Mouse (Mus musculus) limb, embryonic 14.5 days (tissue): ENCODE data around the gene Shroom3. TPM values are rescaled to one million over a fixed set of nuclear protein-coding genes. Genes with fewer than 3 reads are reported as not detected.

ENCODE experiments used
- ATAC-seq: fragments of 200-750 bp; cut with Nextera tagmentation; 2 replicates; pipeline ENCODE4 v1.8.0; 2017; ENCODE audit warnings: low read depth, moderate number of reproducible peaks, moderate TSS enrichment; ENCODE audit not compliant: low FRiP score
- DNase-seq: peaks from one replicate; pipeline ENCODE4 v3.0.0-alpha.2; 2015; ENCODE audit warnings: low spot score
- H3K27ac ChIP-seq: fragments of 300-500 bp; sonication (generic); replicated peaks from 2 replicates; pipeline ENCODE4 v1.5.1; 2014; ENCODE audit warnings: low read depth, mild to moderate bottlenecking, low read length, moderate library complexity, mixed read lengths
- H3K27me3 ChIP-seq: fragments of 300-500 bp; sonication (generic); 2 replicates; pipeline ENCODE4 v1.6.1; 2014; ENCODE audit warnings: low read length, mixed read lengths; ENCODE audit not compliant: control insufficient read depth, insufficient read depth
- H3K36me3 ChIP-seq: fragments of 300-500 bp; sonication (generic); 2 replicates; pipeline ENCODE4 v1.6.1; 2014; ENCODE audit warnings: mild to moderate bottlenecking, low read length, moderate library complexity, mixed read lengths; ENCODE audit not compliant: control insufficient read depth, insufficient read depth
- H3K4me1 ChIP-seq: fragments of 300-500 bp; sonication (generic); 2 replicates; pipeline ENCODE4 v1.6.1; 2014; ENCODE audit warnings: antibody characterized with exemption, low read length, mixed read lengths; ENCODE audit not compliant: control insufficient read depth, insufficient read depth
- H3K4me2 ChIP-seq: fragments of 300-500 bp; sonication (generic); replicated peaks from 2 replicates; pipeline ENCODE4 v1.6.1; 2014; ENCODE audit warnings: low read depth, mild to moderate bottlenecking, low read length, moderate library complexity; ENCODE audit not compliant: severe bottlenecking
- H3K4me3 ChIP-seq: fragments of 300-500 bp; sonication (generic); replicated peaks from 2 replicates; pipeline ENCODE4 v1.5.1; 2014; ENCODE audit warnings: low read length
- H3K9ac ChIP-seq: fragments of 300-500 bp; sonication (generic); 2 replicates; pipeline ENCODE4 v1.6.1; 2014; ENCODE audit warnings: mild to moderate bottlenecking, low read depth, low read length, moderate library complexity; ENCODE audit not compliant: severe bottlenecking
- H3K9me3 ChIP-seq: fragments of 300-500 bp; sonication (generic); 2 replicates; pipeline ENCODE4 v1.6.1; 2016; ENCODE audit warnings: low read length; ENCODE audit not compliant: control insufficient read depth
- POLR2A ChIP-seq: fragments of 200-500 bp; IDR thresholded peaks from 2 replicates; pipeline ENCODE4 v1.8.0; 2012; ENCODE audit warnings: inconsistent platforms, mild to moderate bottlenecking, moderate library complexity, borderline replicate concordance; ENCODE audit not compliant: insufficient read depth, insufficient read length; ENCODE audit errors: extremely low read depth
- whole genome bisulfite sequencing: fragments of 180-500 bp; shearing (Covaris S2); extraction: QIAGEN DNeasy Blood & Tissue Kit; methylation state at CpG from one replicate; pipeline ENCODE4 v1.1.7; 2014; 5-methylcytosine and 5-hydroxymethylcytosine counted together
- polyA plus RNA-seq, 2 experiments: library from polyadenylated mRNA; depleted of rRNA in 1 of 2; stranded (reverse) in 1 of 2; unstranded in 1 of 2; fragments of >200 nt; fragmentation: Nextera tagmentation in 1 of 2; extraction: Ambion mirVana in 1 of 2; gene quantifications; 2 replicates each; pipeline versions ENCODE4 v1.2.1 to v1.2.3; 2012 to 2014

The Shroom3 gene
- polyA plus RNA-seq, 2 experiments, result 3.5 to 8.1 TPM

GRCm38 (mm10) chr5:92830391-92830790, 147.2 kb downstream of the Shroom3 start:
- Histone ChIP-seq H3K27ac (no peak overlapping the region), H3K4me1 (no peaks in the 10 kb centered on the region; the same call in 1 of the 2 replicates), H3K27me3 (no peaks in the 10 kb centered on the region), H3K9ac (no peak overlapping the region), H3K36me3 (no peaks in the 10 kb centered on the region), H3K9me3 (no peaks in the 10 kb centered on the region), H3K4me3 (no peak overlapping the region), H3K4me2 (no peak overlapping the region)
- no peak for TF ChIP-seq POLR2A
- DNase-seq (no peak), ATAC-seq (no peak)
- WGBS, result 70% methylated on average over 1 of the region's 1 CpGs

- Histone ChIP-seq H3K4me1 (no peaks in the 10 kb centered on the region), H3K4me3 (no peak overlapping the region), H3K4me2 (no peak overlapping the region), H3K9me3 (no peaks in the 10 kb centered on the region), H3K27me3 (no peaks in the 10 kb centered on the region), H3K9ac (no peak overlapping the region), H3K36me3 (no peaks in the 10 kb centered on the region), H3K27ac (no peak overlapping the region)
- ATAC-seq (no peak), DNase-seq (no peak)
- 55% methylated on average over 7 of the region's 7 CpGs for WGBS
- no peak for TF ChIP-seq POLR2A
Measured at GRCm38 (mm10) chr5:92834513-92834912, 151.3 kb downstream of the Shroom3 start.

DNA sequence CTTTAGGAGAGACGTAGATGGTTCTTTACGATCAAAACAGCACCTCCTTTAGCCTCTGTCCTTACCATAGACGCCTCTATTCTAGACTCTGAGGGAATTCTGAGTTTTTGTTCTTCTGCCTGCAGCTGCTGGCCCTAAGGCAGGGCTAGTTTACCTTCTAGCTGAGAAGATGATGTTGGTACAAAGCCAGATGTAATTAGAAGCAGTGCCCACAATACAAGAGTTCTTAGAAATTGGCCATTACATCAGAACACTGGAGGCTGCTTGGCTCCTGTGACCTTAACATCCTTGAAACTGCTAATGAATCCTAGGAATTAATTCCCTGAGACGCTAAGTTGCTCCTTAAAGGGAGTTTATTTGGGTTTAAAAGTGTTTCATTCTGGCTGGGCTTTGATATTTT, 154.1 kb downstream of the Shroom3 start:
- Histone ChIP-seq H3K4me2 (no peak overlapping the region), H3K4me1 (no peaks in the 10 kb centered on the region), H3K9ac (no peak overlapping the region), H3K36me3 (no peaks in the 10 kb centered on the region), H3K9me3 (no peaks in the 10 kb centered on the region), H3K27me3 (no peaks in the 10 kb centered on the region), H3K27ac (no peak overlapping the region), H3K4me3 (no peak overlapping the region)
- DNase-seq, result no peak
- no peak for ATAC-seq
- 61% methylated on average over 4 of the region's 4 CpGs for WGBS
- TF ChIP-seq POLR2A, result no peak

- no peak overlapping the region for H3K4me2 ChIP-seq
- no peaks in the 10 kb centered on the region for H3K9me3 ChIP-seq
- H3K4me3 ChIP-seq, result no peak overlapping the region
- DNase-seq (no peak), ATAC-seq (no peak)
- no peak overlapping the region for H3K27ac ChIP-seq
- no peaks in the 10 kb centered on the region for H3K27me3 ChIP-seq
- no peak overlapping the region for H3K9ac ChIP-seq
- 78% methylated on average over 9 of the region's 9 CpGs for WGBS
- no peaks in the 10 kb centered on the region for H3K36me3 ChIP-seq
- peaks cover 6% of the 10 kb centered on the region; the same call in 1 of the 2 replicates for H3K4me1 ChIP-seq
- no peak for TF ChIP-seq POLR2A
Measured at GRCm38 (mm10) chr5:92838351-92838784, 155.1 kb downstream of the Shroom3 start.

DNA sequence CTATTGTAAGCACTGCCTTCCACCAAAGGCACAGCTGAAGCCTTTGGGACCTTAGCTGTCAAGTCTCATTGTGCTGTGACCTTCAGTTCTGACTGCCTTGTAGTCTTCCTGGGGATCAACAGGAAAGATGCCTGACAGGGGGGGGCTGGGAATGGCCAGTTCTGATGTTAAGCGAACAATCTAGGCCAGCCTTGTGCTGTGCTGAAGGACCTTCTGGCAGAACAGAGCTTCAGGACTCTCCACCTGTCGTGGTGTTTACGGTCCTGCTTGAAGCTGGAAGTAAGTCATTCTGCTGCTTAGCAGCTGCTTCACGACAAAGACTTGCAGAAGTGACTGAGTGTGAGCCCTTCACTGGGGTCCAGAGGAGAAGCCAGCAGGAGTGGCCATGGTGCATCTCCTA, 156.1 kb downstream of the Shroom3 start:
- no peaks in the 10 kb centered on the region for H3K36me3 ChIP-seq
- TF ChIP-seq POLR2A, result no peak
- H3K4me3 ChIP-seq, result no peak overlapping the region
- H3K27ac ChIP-seq, result no peak overlapping the region
- no peaks in the 10 kb centered on the region for H3K9me3 ChIP-seq
- H3K9ac ChIP-seq, result no peak overlapping the region
- peaks cover 14% of the 10 kb centered on the region for H3K4me1 ChIP-seq
- H3K4me2 ChIP-seq, result no peak overlapping the region
- DNase-seq (no peak), ATAC-seq (0 out of 2 replicates have a peak, but pooled peaks have one; percentile 19)
- 61% methylated on average over 4 of the region's 4 CpGs for WGBS
- no peaks in the 10 kb centered on the region for H3K27me3 ChIP-seq

GRCm38 (mm10) chr5:92841474-92841873, 158.2 kb downstream of the Shroom3 start:
- no peak for DNase-seq
- no peaks in the 10 kb centered on the region for H3K9me3 ChIP-seq
- H3K4me2 ChIP-seq, result no peak overlapping the region
- no peak overlapping the region for H3K4me3 ChIP-seq
- no peak overlapping the region for H3K9ac ChIP-seq
- H3K4me1 ChIP-seq, result peaks cover 16% of the 10 kb centered on the region
- WGBS, result 79% methylated on average over 5 of the region's 5 CpGs
- ATAC-seq, result no peak
- H3K27ac ChIP-seq, result no peak overlapping the region
- no peaks in the 10 kb centered on the region for H3K36me3 ChIP-seq
- no peak for TF ChIP-seq POLR2A
- H3K27me3 ChIP-seq, result no peaks in the 10 kb centered on the region
